Mouse (Mus musculus) neural tube, embryonic 11.5 days (tissue): ENCODE results near the gene Onecut1. TPM values are rescaled to one million over a fixed set of nuclear protein-coding genes. Genes with fewer than 3 reads are reported as not detected.

Experiments
- ATAC-seq: fragments of 200-750 bp; cut with Nextera tagmentation; 2 replicates; pipeline ENCODE4 v1.8.0; 2017; ENCODE audit warnings: moderate number of reproducible peaks, mild to moderate bottlenecking, moderate TSS enrichment, moderate library complexity; ENCODE audit not compliant: insufficient read depth, low FRiP score, low TSS enrichment
- DNase-seq: peaks from one replicate; pipeline ENCODE4 v3.0.0-alpha.2; 2015; ENCODE audit warnings: low spot score
- H3K27ac ChIP-seq: fragments of 300-500 bp; sonication (generic); 2 replicates; pipeline ENCODE4 v1.5.1; 2014; ENCODE audit warnings: low read depth, mild to moderate bottlenecking, low read length
- H3K27me3 ChIP-seq: fragments of 300-500 bp; sonication (generic); 2 replicates; pipeline ENCODE4 v1.6.1; 2014; ENCODE audit warnings: mild to moderate bottlenecking, low read length, mixed read lengths; ENCODE audit not compliant: control insufficient read depth, insufficient read depth
- H3K36me3 ChIP-seq: fragments of 300-500 bp; sonication (generic); 2 replicates; pipeline ENCODE4 v1.6.1; 2014; ENCODE audit warnings: mild to moderate bottlenecking, low read length, moderate library complexity, mixed read lengths; ENCODE audit not compliant: control insufficient read depth, insufficient read depth
- H3K4me1 ChIP-seq: fragments of 300-500 bp; sonication (generic); 2 replicates; pipeline ENCODE4 v1.6.1; 2014; ENCODE audit warnings: low read length, mixed read lengths; ENCODE audit not compliant: control insufficient read depth, insufficient read depth
- H3K4me2 ChIP-seq: fragments of 300-500 bp; sonication (generic); 2 replicates; pipeline ENCODE4 v1.6.1; 2014; ENCODE audit warnings: low read depth, mild to moderate bottlenecking, moderate library complexity
- H3K4me3 ChIP-seq: fragments of 300-500 bp; sonication (generic); 2 replicates; pipeline ENCODE4 v1.5.1; 2014; ENCODE audit warnings: low read depth, low read length
- H3K9ac ChIP-seq: fragments of 300-500 bp; sonication (generic); 2 replicates; pipeline ENCODE4 v1.6.1; 2014; ENCODE audit warnings: mild to moderate bottlenecking, low read length
- H3K9me3 ChIP-seq: fragments of 300-500 bp; sonication (generic); 2 replicates; pipeline ENCODE4 v1.6.1; 2016; ENCODE audit warnings: low read length; ENCODE audit not compliant: control insufficient read depth
- WGBS: fragments of 180-500 bp; shearing (Covaris S2); extraction: QIAGEN DNeasy Blood & Tissue Kit; methylation state at CpG from one replicate; pipeline ENCODE4 v1.1.7; 2014; 5-methylcytosine and 5-hydroxymethylcytosine counted together
- polyA plus RNA-seq: library from polyadenylated mRNA; unstranded; fragments of >200 nt; fragmentation: Nextera tagmentation; extraction: Ambion mirVana; gene quantifications from 2 replicates; pipeline ENCODE4 v1.2.1, GENCODE M21; 2014

Gene Onecut1
- polyA plus RNA-seq, result 8.6 and 10.1 TPM in 2 replicates

- Histone ChIP-seq H3K27ac (peak within 1 kb of the TSS; percentile 61), H3K4me2 (peak within 1 kb of the TSS; percentile 81), H3K9me3 (no peaks in the 10 kb centered on the region), H3K36me3 (no peaks in the 10 kb centered on the region), H3K9ac (peak within 1 kb of the TSS; percentile 62), H3K4me3 (peak within 1 kb of the TSS; percentile 43), H3K27me3 (peaks cover 93% of the 10 kb centered on the region), H3K4me1 (peaks cover 3% of the 10 kb centered on the region; the same call in 1 of the 2 replicates)
- WGBS, result 0% methylated on average over 39 of the region's 45 CpGs
- ATAC-seq, result peak; percentile 67
- peak; percentile 90 for DNase-seq
These were observed at the start of gene Onecut1 for GRCm38 (mm10) chr9:74861561-74861980. Gene Onecut1 (plus strand): TSS chr9:74861921.

- Histone ChIP-seq H3K36me3 (no peaks in the 10 kb centered on the region), H3K27me3 (no peaks in the 10 kb centered on the region), H3K4me2 (no peak overlapping the region), H3K9ac (no peak overlapping the region), H3K27ac (no peak overlapping the region), H3K9me3 (no peaks in the 10 kb centered on the region), H3K4me3 (no peak overlapping the region), H3K4me1 (no peaks in the 10 kb centered on the region)
- ATAC-seq (no peak), DNase-seq (no peak)
- 61% methylated on average over 19 of the region's 19 CpGs for WGBS
These were observed 41.8 kb upstream of the Onecut1 start for GRCm38 (mm10) chr9:74819736-74820511.

GRCm38 (mm10) chr9:74825102-74825501 lies 36.6 kb upstream of the Onecut1 start:
- no peak overlapping the region for H3K27ac ChIP-seq
- ATAC-seq, result no peak

GRCm38 (mm10) chr9:74829206-74829605 lies 32.5 kb upstream of the Onecut1 start:
- Histone ChIP-seq H3K27ac (no peak overlapping the region), H3K36me3 (no peaks in the 10 kb centered on the region), H3K9ac (no peak overlapping the region), H3K27me3 (no peaks in the 10 kb centered on the region), H3K4me2 (no peak overlapping the region), H3K9me3 (no peaks in the 10 kb centered on the region), H3K4me3 (no peak overlapping the region), H3K4me1 (no peaks in the 10 kb centered on the region)
- ATAC-seq, result no peak
- no peak for DNase-seq
- WGBS, result 66% methylated on average over 3 of the region's 3 CpGs

More at GRCm38 (mm10) chr9:74825102-74825501, 36.6 kb upstream of the Onecut1 start:
- no peak for DNase-seq
- H3K36me3 ChIP-seq, result no peaks in the 10 kb centered on the region
- H3K9me3 ChIP-seq, result no peaks in the 10 kb centered on the region
- 91% methylated on average over 2 of the region's 2 CpGs for WGBS
- no peak overlapping the region for H3K9ac ChIP-seq
- no peak overlapping the region for H3K4me3 ChIP-seq
- no peaks in the 10 kb centered on the region for H3K4me1 ChIP-seq
- no peak overlapping the region for H3K4me2 ChIP-seq
- no peaks in the 10 kb centered on the region for H3K27me3 ChIP-seq

GRCm38 (mm10) chr9:74842890-74843289 lies 18.8 kb upstream of the Onecut1 start:
- Histone ChIP-seq H3K27me3 (peaks cover 21% of the 10 kb centered on the region), H3K27ac (no peak overlapping the region), H3K9ac (no peak overlapping the region), H3K36me3 (no peaks in the 10 kb centered on the region), H3K4me1 (peaks cover 7% of the 10 kb centered on the region), H3K9me3 (no peaks in the 10 kb centered on the region), H3K4me3 (no peak overlapping the region), H3K4me2 (no peak overlapping the region)
- ATAC-seq (no peak), DNase-seq (no peak)
- WGBS, result 82% methylated on average over 4 of the region's 4 CpGs

- DNase-seq, result peak; percentile 22
- Histone ChIP-seq H3K4me3 (no peak overlapping the region), H3K27ac (0 out of 2 replicates have a peak overlapping the region, but pooled peaks have one; percentile 34), H3K4me2 (no peak overlapping the region), H3K4me1 (peaks cover 14% of the 10 kb centered on the region), H3K9ac (no peak overlapping the region), H3K36me3 (no peaks in the 10 kb centered on the region), H3K9me3 (no peaks in the 10 kb centered on the region), H3K27me3 (peaks cover 55% of the 10 kb centered on the region)
- WGBS, result under 1% methylated on average over 33 of the region's 33 CpGs
- ATAC-seq, result no peak
These were observed 14.6 kb upstream of the Onecut1 start for GRCm38 (mm10) chr9:74846867-74847830.

- Histone ChIP-seq H3K27me3 (peaks cover 70% of the 10 kb centered on the region), H3K36me3 (no peaks in the 10 kb centered on the region), H3K4me1 (peaks cover 14% of the 10 kb centered on the region), H3K27ac (peak overlapping the region; percentile 79), H3K4me3 (peak overlapping the region; percentile 43), H3K4me2 (peak overlapping the region; percentile 65), H3K9me3 (no peaks in the 10 kb centered on the region), H3K9ac (peak overlapping the region; percentile 49)
- under 1% methylated on average over 46 of the region's 46 CpGs for WGBS
- ATAC-seq (no peak), DNase-seq (peak; percentile 62)
These were observed 13.1 kb upstream of the Onecut1 start for GRCm38 (mm10) chr9:74848411-74849194.
